Mouse (Mus musculus) c-Kit-positive CD71-negative TER-119-negative erythroid progenitor cells, embryonic 14.5 days (primary cell): ENCODE measurements around the gene Rfx8.

Source experiments
- DNase-seq: peaks from one replicate; pipeline ENCODE4 v3.0.0-alpha.2; 2013; ENCODE audit warnings: low read depth

Gene Rfx8

DNA sequence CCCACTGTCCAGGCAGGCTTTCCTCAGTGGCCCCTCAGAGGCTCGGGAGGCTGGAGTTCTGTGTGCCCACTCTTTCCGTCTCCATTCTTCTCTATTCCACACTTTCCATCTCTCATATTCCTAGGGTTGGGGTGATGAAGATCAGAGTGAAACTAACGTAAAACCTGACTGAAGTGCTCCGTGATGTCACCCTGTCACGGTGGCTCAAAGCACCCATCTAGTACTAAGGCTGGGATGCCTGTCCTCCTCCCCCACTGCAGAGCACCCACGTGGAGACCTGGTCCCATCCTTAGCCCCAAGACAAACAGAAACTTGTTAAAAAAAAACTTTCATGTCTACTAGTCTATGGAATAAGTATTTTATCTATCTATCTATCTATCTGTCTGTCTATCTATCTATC lies 14.1 kb upstream of the Rfx8 start:
- no peak for DNase-seq

DNA sequence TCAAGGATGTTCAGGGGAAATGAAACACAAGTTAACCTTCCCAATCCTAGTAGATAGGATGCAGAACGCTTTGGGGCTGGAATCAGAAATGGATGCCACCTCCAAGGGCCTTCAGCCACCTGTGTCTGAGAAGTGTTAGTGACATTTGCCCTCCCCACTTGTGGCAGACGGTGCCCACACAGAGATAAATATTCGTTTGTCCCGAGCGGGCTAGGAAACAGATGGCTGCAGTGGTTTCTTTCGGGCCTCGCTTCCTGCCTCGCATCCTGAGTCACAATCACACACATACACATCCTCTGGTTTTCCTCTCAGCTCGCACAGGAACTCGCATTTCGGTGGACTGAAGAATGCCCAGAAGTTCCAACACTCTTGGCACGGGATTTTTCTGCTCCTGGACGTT lies 13.5 kb upstream of the Rfx8 start:
- no peak for DNase-seq

DNA sequence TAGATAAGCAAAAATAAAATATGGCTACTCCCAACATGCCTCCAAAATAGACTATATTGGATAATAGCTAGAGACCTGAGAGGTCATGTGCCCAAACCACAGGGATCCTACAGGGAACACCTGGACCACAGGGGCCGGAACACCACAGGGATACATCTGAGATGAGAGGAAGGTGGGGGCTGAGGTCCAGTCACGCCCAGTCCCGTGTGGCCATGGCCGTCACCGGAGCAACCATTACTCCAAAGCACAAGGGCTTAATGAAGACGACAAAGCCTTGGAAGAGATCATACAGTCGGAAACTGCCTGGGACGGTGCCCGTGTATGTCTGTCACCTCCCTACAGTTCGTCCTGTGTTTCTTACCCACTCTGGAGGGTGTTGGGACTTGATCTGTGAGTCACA lies 13.1 kb upstream of the Rfx8 start:
- DNase-seq = no peak

DNA sequence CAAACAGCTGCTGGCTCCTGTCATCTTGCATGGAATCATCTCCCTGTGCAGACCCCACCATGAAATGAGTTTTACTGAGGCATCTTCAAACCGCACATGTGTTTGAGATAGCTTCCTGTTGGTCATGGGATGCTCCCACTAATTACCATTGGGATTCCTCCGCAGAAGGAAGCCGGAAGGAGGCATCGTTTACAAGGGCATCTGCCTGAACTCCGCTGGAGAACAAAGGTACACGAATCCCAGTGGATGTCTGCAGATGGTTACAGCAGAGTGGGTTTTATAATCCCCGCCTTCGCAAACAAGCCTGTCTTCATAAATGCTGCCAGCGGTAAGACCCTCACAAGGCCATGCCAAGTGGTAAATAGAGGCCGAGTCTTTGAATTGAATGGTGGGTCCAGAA lies 11.3 kb upstream of the Rfx8 start:
- no peak for DNase-seq

DNA sequence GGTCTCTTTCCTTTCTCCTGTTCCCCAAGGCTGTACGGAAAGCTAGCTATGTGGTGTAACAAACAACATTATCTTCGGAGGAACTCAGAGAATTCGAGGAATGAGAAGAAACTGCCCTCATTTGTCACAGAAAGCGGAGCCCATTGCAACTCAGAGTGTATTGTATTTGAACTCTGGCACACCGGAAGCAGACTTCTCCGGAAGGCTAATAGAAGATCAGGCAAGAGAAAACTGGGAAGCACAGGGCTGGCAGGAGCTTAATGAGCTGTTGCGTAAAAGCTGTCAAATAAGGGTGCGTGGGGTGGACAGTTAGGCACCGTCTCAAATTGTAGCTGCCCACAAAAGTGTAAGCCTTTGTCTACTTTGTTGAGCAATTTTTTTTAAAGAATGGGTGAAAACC lies 10.7 kb upstream of the Rfx8 start:
- no peak for DNase-seq

DNA sequence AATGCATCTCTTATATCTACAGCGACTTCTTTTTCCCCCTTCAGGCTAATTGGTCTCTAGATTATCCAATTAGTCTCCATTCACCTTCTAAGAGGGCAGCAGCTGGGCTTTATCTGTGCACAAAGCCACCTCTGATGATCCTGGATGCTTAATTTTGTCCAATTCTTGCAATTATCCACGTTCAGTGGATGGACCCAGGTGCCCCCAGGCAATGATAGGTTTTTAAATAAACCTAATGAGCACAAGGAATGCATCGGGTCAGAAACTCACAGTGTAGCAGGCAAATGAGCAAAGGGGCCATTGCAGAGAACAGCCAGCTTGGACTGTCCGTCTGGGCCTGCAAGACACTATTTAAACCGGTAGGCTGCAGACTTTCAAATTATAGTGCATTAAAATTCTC lies 10.1 kb upstream of the Rfx8 start:
- DNase-seq = no peak

DNA sequence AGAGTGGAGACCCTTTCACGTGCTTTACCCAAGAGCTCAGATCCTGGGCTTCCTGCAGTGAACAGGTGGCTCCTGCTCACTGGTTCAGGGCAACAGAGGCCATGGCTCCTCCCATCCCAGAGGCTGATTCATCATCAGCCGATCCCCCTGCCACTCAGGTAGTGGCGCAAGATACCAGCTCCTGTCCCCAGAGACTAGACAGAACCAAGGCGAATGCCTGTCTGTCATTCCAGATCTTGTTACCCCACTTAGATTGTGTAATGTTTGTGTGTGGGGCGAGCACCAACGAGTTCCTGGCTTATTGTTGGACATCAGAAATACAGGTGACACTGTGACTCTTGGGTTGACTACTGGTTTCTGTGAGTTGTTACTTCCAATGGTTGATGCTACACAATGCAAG lies 9.1 kb upstream of the Rfx8 start:
- DNase-seq = no peak

DNA sequence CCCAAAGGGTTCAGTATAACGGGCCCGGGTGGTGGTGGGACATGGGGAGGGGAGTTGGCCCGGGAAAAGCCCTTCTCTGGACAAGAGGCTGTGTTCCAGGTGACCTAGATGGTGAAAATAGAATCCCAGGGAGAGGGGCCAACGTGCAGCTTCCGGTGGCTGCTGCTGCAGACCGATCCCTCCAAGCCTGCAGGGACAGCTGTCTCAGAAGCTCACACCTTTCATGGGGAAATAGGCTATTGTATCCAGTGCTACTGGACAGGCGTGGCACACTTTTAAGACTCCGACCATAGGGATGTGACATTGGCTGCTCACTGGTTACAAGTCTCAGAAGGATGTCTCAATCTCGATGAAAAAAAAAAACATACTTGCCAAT lies 542 bp upstream of the Rfx8 start:
- no peak for DNase-seq

DNA sequence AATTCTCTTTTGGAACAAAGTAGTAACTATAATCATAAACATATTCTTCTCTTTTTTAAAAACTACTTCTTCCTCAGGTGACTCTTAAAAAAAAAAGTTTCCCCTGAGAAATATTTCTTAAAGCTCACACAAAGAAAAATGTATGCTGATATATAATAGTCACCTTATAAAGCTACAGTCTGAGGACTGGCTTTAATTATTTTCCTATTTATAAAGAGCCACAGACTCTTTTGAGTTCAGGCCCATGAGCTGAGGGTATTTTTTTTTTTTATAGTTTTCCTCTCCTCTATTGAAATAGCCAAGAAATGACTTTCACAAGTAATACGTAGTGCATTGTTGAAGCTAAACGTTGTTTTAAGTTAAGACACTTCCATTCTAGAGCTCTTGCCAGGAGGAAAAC lies 611 bp downstream of the Rfx8 start:
- no peak for DNase-seq

DNA sequence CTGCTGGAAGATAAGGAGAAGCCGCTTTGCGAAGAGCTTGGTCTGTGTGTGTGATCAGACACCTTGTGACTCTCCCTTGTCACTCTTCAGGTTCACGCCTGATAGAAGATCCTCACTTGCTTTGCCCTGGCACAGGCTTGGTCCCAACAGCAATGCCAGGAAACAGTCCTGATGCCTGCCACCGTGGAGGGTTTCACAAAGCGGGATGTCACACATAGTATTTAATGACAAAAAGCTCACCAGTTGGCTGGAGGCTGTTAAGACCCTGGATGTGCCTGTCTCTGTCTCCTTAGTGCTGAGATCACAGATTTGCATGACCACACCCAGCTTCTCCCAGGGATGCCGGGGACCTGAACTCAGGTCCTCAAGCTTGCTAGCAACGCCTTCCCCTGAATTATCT lies 5.2 kb downstream of the Rfx8 start:
- no peak for DNase-seq

DNA sequence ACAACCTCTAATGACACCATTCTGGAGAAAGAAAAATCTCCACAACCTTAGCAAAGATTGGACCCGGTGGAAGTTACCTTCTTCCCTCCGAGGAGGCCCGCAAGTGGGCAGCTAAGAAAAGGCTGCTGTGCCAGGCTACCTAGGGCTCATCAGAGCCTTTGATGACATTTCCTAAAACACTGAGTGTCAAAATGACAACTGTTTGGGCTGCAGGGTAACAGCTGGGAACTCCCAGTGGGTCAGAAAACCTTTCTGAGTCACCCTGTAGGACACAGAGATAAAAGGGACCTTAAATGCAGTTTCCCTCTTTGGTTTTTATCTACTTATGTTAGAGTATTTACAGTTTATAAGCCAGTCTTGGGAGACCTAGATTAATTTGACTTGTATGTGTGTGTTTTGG lies 6.1 kb downstream of the Rfx8 start:
- DNase-seq = no peak

DNA sequence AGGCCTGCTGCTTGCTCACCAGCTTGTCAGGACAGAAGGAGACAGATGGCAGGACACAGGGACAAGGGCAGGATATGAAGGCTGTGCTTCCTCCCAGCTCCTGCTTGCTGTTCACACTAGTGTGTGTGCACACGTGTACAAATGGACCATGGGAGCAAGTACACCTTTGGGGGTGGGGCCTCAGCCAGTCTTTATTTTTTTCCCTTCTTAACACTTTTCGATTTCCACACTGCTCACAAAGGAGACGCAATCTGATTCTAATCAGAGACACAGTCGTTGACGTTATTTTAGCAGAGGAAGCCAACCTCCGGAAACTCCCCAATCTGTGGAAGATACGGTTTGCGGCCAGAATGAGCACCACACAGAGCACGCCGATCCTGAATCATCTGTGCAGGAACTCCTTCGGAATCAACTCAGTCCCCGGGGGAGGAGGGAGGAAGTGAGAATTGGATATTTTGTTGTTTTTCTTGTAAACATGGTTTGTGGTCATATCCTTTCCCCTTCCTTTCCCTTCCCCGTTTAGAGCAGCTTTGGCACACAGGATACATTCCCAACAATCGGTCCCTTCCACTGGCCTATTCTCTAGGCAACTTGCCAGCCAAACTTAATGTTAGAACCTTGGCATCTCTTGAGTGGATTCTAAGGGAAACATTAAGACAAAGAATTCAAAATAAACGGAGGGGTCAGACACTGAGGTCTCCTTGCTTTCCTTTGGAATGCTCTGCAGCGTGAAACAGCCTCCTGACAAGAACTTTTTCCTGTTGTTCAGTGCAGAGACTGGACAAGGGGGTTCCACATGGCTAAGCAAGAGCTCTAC lies 6.7 kb downstream of the Rfx8 start:
- no peak for DNase-seq

DNA sequence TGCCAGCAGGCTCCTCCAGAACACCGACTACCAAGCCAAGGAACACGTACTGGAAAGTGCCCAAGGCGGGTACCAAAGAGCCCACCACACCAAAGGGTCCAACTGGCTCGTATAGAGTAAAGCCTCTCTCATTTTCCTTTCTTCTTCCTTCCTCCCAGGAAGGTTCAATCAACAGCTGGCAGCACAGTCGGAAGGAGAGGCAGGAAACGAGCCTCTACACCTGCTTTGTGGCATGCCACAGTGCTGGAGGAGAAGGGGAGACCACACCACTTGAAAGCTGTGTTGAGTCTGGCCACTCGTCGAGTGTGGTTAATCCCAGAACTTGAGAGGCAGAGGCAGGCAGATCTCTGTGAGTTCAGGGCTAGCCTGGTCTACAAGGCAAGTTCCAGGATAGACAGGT lies 7.5 kb downstream of the Rfx8 start:
- DNase-seq = no peak

DNA sequence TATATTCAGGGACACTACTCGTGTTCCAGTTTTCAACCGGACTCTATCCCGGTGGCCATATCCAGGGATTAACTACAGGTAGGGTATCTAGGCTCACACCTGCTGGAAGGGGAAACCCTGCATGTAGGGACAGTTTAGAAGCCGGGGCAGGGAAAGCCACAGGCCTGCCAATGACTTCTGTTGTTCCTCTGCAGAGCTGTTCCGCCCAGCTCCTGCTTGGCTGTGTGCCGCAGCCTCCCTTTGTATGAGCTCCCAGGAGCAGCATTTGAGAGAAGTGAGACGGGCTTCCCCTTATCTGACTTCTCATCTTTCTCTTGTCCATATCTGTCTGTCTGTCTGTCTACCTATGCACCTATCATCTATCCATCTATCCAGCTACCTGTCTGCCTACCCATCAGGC lies 8.5 kb downstream of the Rfx8 start:
- no peak for DNase-seq

DNA sequence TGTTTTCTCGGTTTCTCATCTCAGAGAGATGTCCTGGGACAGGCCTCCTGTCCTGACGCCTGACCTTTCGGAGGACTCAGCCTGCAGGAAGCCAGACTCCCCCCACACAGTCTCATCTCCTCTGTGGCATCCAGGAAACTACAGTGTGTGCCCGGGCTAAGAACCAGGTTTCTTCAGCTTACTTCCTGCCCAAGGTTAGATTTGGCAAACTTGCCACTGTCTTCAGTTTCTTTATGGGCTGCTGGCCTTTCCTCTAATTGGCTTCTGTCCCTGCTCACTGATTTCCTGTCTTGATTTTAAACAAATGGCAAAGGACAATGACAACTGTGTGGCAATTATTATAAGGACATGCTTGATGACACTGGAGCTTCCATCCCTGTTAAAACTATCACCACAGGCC lies 10.2 kb downstream of the Rfx8 start:
- no peak for DNase-seq

DNA sequence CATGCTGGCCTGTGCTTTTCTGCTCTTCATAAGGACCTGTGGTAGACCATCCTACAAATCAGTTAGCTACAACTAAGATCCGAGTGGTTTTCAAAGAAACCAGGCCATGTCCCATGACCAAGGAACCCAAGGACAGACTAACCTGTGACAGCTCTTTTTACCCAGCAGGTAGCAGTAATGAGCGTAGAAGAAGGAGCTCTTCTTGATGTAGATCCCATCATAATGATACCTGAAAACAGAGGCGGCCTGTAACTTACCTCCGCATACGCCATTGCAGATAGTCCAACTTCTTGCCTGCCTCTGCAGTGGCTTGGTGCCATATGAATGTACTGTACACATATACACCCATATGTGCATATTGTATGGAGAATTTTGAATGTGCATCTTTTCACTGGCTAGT lies 10.8 kb downstream of the Rfx8 start:
- DNase-seq = no peak

DNA sequence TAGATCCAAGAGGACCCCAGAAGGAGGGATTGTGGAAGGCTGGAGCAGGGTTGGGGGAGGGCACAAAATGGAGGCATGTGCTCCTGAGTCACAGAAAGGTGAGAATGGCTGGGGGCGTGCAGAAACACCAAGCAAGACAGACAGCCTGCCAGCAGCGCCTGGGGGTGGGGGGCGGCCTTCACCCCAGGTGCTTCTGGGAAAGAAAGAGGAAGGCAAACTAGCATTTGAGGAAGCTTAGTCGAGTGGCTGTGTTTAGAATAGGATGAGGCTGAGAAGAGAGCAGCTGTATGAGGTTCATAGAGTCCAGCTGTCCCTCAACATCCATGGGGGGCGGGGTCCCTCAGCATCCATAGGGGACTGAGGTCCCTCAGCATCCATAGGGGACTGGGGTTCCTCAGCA lies 12.0 kb downstream of the Rfx8 start:
- no peak for DNase-seq

DNA sequence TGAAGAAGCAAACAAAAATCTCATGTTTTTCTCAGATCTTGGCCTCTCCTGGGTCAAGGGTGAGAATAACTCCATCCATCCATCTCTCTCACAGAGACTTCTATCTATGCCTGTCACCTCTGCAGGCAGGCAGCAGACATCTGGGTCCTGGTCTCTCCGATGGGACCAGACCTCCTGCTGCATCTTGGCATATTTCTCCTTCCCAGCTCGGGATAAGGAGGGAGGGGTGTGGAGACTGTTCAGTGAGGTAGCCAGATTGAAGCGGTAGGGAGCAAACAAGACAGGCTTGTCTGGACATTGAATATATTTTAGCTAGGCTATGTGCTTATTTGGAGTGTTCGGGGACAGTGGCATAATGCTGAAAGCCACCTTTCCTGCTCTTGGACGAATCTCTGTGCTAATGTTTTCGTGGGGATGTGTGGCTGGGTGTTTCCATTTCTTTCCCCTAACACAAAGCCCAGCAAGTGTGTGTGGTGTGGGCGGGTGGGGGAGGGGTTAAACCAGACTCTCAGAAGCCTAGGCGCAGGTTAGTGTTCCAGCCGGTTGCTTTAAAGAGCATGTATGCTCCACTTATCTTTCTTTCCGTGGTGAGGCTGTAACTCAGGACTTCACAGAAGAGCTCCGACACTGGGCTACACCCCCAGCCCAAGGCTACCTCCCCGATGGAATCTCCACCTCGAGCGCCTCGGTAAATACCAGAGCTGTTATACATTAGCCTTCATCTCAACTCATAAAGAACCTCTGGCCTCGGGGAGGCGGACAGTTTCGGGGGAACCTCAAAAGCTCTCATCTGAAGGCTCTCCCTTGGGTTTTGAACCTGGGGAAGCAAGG lies 18.4 kb downstream of the Rfx8 start:
- no peak for DNase-seq

DNA sequence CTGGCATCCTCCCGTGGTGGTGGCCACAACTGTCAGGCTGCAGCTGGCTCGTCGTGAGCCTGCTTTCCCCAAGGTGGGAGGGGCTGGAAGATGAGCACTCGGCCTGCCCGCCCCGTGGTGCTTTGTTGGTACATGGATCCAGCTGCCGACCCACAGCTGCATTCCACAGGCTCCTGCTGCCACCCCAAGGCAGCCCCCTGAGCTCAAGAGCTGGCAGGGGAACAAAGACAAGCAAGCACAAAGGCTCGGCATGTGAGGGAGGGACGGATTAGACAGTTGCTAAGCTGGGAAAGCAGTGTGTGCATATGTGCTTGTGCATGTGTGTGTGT lies 19.6 kb downstream of the Rfx8 start:
- no peak for DNase-seq

DNA sequence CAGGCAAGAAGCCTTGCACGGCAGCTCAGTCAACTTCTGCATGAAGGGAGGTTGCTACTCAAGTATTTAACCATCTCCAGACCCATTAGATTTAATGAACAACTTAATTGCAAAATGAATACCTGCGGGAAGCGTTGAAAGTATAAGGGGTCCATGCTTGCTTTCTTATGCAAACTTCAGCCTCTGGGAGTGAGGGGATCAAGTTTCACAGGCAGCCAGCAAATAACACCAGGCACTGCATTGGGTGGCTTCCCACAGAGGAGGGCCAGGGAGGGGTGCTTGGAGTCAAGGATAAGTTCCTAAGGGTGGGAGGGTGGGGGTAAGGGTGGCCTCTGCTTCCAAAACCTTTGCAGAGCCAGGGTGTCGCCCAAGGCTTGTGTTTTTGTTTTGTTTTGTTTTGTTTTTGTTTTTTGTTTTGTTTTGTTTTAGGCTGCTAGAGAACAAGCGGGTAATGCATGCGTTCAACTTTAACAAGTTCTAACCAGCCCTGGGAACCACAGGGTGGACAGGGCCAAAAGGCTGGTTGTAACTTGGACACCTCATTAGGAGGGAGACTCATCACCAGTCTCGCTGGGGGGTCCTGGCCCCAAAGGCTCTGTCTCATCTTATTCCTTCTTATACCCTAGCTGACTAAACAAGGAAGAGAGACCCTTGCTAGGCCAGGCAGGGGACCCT lies 20.1 kb downstream of the Rfx8 start:
- no peak for DNase-seq

DNA sequence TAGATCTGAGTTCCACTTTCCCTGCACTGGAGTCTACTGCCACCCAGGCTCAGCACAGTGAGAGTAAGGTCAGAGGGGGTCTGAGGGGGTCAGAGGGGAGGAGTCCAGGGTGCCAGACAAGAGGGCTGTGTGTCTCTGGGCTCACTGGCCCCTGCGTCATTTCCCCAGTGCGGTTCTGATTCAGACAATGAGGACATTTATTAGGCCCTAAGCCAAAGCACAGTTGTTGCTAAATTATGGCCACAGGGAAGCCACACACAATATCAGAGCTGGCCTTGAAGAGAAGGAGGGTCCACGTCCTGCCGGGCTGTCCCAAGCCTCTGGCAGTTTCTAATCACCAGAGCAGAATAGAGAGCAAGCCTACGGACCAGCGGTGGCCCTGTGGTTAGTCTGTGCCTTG lies 22.3 kb downstream of the Rfx8 start:
- DNase-seq = no peak

DNA sequence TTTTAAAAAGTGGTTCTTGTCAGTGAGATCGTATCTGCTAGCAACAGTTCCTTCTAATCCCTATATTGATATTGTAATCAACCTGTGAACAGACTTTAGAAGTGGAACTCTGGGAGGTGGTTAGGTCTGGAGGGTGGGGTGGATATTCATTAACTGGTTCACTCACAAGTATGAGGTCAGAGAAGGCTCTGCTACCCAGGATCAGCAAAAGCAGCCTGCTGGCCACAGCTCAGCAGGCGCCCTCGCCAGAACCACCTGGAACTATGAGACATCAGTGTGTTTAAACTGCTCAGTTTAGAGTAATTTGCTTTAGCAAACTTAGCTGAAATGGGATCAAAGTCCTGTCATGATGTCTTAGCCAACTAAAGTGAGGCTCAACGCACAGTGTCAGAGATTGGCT lies 25.6 kb downstream of the Rfx8 start:
- no peak for DNase-seq

DNA sequence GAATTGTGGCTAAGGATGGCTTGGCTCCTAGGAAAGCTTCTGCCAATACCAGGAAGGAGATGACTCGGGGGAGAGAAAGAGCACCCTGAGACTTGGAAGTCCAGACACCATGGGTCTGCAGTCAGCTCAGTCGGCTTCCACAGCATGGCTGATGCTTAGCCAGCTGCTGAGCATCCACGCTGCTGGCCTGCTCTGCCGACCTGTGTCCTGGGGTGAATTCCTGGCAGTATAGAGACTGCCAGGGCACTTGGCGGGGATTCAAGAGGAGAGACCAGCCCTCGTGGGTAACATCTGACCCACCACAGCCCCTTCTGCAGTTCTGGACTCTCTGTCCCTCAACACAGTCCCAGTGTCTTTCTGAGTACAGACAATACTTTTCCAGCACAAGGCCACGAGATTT lies 26.0 kb downstream of the Rfx8 start:
- no peak for DNase-seq
